Comparison of ENCODE assay signal across 28 mouse cellular contexts in genomic region chr16:88142574-88142973, GRCm38 (mm10).
DNase-seq lines count a peak whose midpoint lies in the region; ATAC-seq lines count a peak whose summit lies in the region.
"Had no signal": no experiment of that assay in that cellular context is flagged by ENCODE, and none has a peak within 500 bp of the region (broad histone marks: within the 10 kb centered on the region; RNA-seq: fewer than 3 reads in every experiment).

No protein-coding gene starts in this region.

- no peaks in the 10 kb centered on the region for H3K36me3 ChIP-seq in forebrain, embryonic 13.5 days (ENCODE audit: poor library complexity, severe bottlenecking)
- H3K36me3 ChIP-seq in forebrain, embryonic 11.5 days (ENCODE audit: control insufficient read depth, insufficient read depth, low read length): no peaks in the 10 kb centered on the region
- H3K36me3 ChIP-seq in midbrain, embryonic 13.5 days: no peaks in the 10 kb centered on the region
- no peaks in the 10 kb centered on the region for H3K36me3 ChIP-seq in midbrain, embryonic 11.5 days (ENCODE audit: control insufficient read depth, insufficient read depth, low read length)
- H3K36me3 ChIP-seq in midbrain, embryonic 14.5 days (ENCODE audit: control insufficient read depth, insufficient read depth, low read length): no peaks in the 10 kb centered on the region
- H3K36me3 ChIP-seq in heart, embryonic 12.5 days: no peaks in the 10 kb centered on the region
- H3K36me3 ChIP-seq: embryonic facial prominence, embryonic 15.5 days; limb, embryonic 10.5 days; liver, embryonic 15.5 days; lung, embryonic 15.5 days; neural tube, embryonic 13.5 days had no signal

- no peak overlapping the region for H3K27ac ChIP-seq in forebrain, embryonic 13.5 days
- no peak overlapping the region for H3K27ac ChIP-seq in forebrain, embryonic 11.5 days (ENCODE audit: low read depth, low read length)
- no peak overlapping the region for H3K27ac ChIP-seq in midbrain, embryonic 13.5 days
- H3K27ac ChIP-seq in midbrain, embryonic 11.5 days (ENCODE audit: low read depth, low read length): no peak overlapping the region
- H3K27ac ChIP-seq in midbrain, embryonic 14.5 days (replicated peaks; ENCODE audit: low read depth, low read length): no peak overlapping the region
- H3K27ac ChIP-seq in heart, embryonic 12.5 days (ENCODE audit: poor library complexity, severe bottlenecking): no peak overlapping the region
- H3K27ac ChIP-seq: embryonic facial prominence, embryonic 15.5 days; heart, adult 2 months; limb, embryonic 10.5 days; liver, embryonic 15.5 days; lung, embryonic 15.5 days; neural tube, embryonic 13.5 days had no signal

- no peaks in the 10 kb centered on the region for H3K27me3 ChIP-seq in forebrain, embryonic 13.5 days
- no peaks in the 10 kb centered on the region for H3K27me3 ChIP-seq in forebrain, embryonic 11.5 days (ENCODE audit: control insufficient read depth, insufficient read depth, low read length)
- no peaks in the 10 kb centered on the region for H3K27me3 ChIP-seq in midbrain, embryonic 13.5 days
- no peaks in the 10 kb centered on the region for H3K27me3 ChIP-seq in midbrain, embryonic 11.5 days (ENCODE audit: control insufficient read depth, insufficient read depth, low read length)
- H3K27me3 ChIP-seq in midbrain, embryonic 14.5 days (ENCODE audit: control insufficient read depth, insufficient read depth, low read length): no peaks in the 10 kb centered on the region
- H3K27me3 ChIP-seq in heart, embryonic 12.5 days (replicated peaks): no peaks in the 10 kb centered on the region
- H3K27me3 ChIP-seq: embryonic facial prominence, embryonic 15.5 days; liver, embryonic 15.5 days; lung, embryonic 15.5 days; megakaryocyte, embryonic 14.5 days; neural tube, embryonic 13.5 days; Patski had no signal

- DNase-seq in forebrain, embryonic 11.5 days (ENCODE audit: low spot score): no peak
- DNase-seq in midbrain, embryonic 11.5 days (ENCODE audit: low spot score, missing footprints): no peak
- peak; percentile 53 for DNase-seq in midbrain, embryonic 14.5 days
- no peak for DNase-seq in heart, adult 11 months
- DNase-seq: adrenal gland, postnatal 36 days; cerebellum, adult 11 months; cerebellum, adult 9-11 months; gastrocnemius, postnatal 25 days; heart, adult 2 months; heart, postnatal 36 days; kidney, adult 18-20 months; kidney, postnatal 10 days; liver; lung, postnatal 36 days; right cerebral cortex, adult 18-20 months; thymus, adult 18-20 months; thymus, postnatal 4 days had no signal

- 27% methylated on average over 2 of the region's 2 CpGs for WGBS in forebrain, embryonic 13.5 days
- WGBS in forebrain, embryonic 11.5 days: 52% methylated on average over 2 of the region's 2 CpGs
- WGBS in midbrain, embryonic 13.5 days: 46% methylated on average over 2 of the region's 2 CpGs
- WGBS in midbrain, embryonic 11.5 days: 64% methylated on average over 2 of the region's 2 CpGs
- whole genome bisulfite sequencing in midbrain, embryonic 14.5 days: 49% methylated on average over 2 of the region's 2 CpGs
- 48% methylated on average over 2 of the region's 2 CpGs for WGBS in heart, embryonic 12.5 days

- H3K4me2 ChIP-seq in forebrain, embryonic 13.5 days: no peak overlapping the region
- H3K4me2 ChIP-seq in forebrain, embryonic 11.5 days (ENCODE audit: low read depth, low read length, severe bottlenecking): no peak overlapping the region
- H3K4me2 ChIP-seq in midbrain, embryonic 13.5 days (replicated peaks): no peak overlapping the region
- H3K4me2 ChIP-seq in midbrain, embryonic 11.5 days: no peak overlapping the region
- H3K4me2 ChIP-seq in midbrain, embryonic 14.5 days (ENCODE audit: low read length): no peak overlapping the region
- no peak overlapping the region for H3K4me2 ChIP-seq in heart, embryonic 12.5 days
- H3K4me2 ChIP-seq: embryonic facial prominence, embryonic 15.5 days; liver, embryonic 15.5 days; lung, embryonic 15.5 days; neural tube, embryonic 13.5 days had no signal

- H3K4me1 ChIP-seq in forebrain, embryonic 13.5 days: peaks cover 10% of the 10 kb centered on the region
- no peaks in the 10 kb centered on the region for H3K4me1 ChIP-seq in forebrain, embryonic 11.5 days (replicated peaks; ENCODE audit: control insufficient read depth, insufficient read depth, low read length)
- peaks cover 8% of the 10 kb centered on the region; the same call in 1 of the 2 replicates for H3K4me1 ChIP-seq in midbrain, embryonic 13.5 days (replicated peaks)
- H3K4me1 ChIP-seq in midbrain, embryonic 11.5 days (ENCODE audit: control insufficient read depth, insufficient read depth, low read length): no peaks in the 10 kb centered on the region
- H3K4me1 ChIP-seq in midbrain, embryonic 14.5 days (ENCODE audit: control insufficient read depth, insufficient read depth, low read length): peaks cover 4% of the 10 kb centered on the region; the same call in 1 of the 2 replicates
- no peaks in the 10 kb centered on the region for H3K4me1 ChIP-seq in heart, embryonic 12.5 days (replicated peaks)
- H3K4me1 ChIP-seq: embryonic facial prominence, embryonic 15.5 days; limb, embryonic 10.5 days; liver, embryonic 15.5 days; lung, embryonic 15.5 days; megakaryocyte, embryonic 14.5 days had no signal

- no peaks in the 10 kb centered on the region for H3K9me3 ChIP-seq in forebrain, embryonic 13.5 days (replicated peaks)
- no peaks in the 10 kb centered on the region for H3K9me3 ChIP-seq in forebrain, embryonic 11.5 days (ENCODE audit: control insufficient read depth, low read length)
- no peaks in the 10 kb centered on the region for H3K9me3 ChIP-seq in midbrain, embryonic 13.5 days
- H3K9me3 ChIP-seq in midbrain, embryonic 11.5 days (ENCODE audit: control insufficient read depth, low read length): no peaks in the 10 kb centered on the region
- no peaks in the 10 kb centered on the region for H3K9me3 ChIP-seq in midbrain, embryonic 14.5 days (ENCODE audit: control insufficient read depth, low read length)
- H3K9me3 ChIP-seq in heart, embryonic 12.5 days (replicated peaks): no peaks in the 10 kb centered on the region
- H3K9me3 ChIP-seq: embryonic facial prominence, embryonic 15.5 days; limb, embryonic 10.5 days; liver, embryonic 15.5 days; lung, embryonic 15.5 days; neural tube, embryonic 13.5 days had no signal

- ATAC-seq in forebrain, embryonic 13.5 days: peak; percentile 75
- no peak; the same call in 1 of the 2 replicates for ATAC-seq in forebrain, embryonic 11.5 days (replicated peaks; ENCODE audit: low FRiP score)
- peak; percentile 73; the same call in 1 of the 2 replicates for ATAC-seq in midbrain, embryonic 13.5 days
- no peak for ATAC-seq in midbrain, embryonic 11.5 days (ENCODE audit: low FRiP score)
- ATAC-seq in midbrain, embryonic 14.5 days (ENCODE audit: low FRiP score, low TSS enrichment): no peak
- ATAC-seq in heart, embryonic 12.5 days (ENCODE audit: insufficient number of reproducible peaks, low FRiP score): no peak
- ATAC-seq: CD4-positive, CD25-positive, alpha-beta regulatory T cell, adult 4 months; Patski had no signal

- H3K4me3 ChIP-seq in forebrain, embryonic 13.5 days: no peak overlapping the region
- H3K4me3 ChIP-seq in forebrain, embryonic 11.5 days (ENCODE audit: low read depth, low read length): no peak overlapping the region
- H3K4me3 ChIP-seq in midbrain, embryonic 13.5 days (replicated peaks): no peak overlapping the region
- no peak overlapping the region for H3K4me3 ChIP-seq in midbrain, embryonic 11.5 days (ENCODE audit: low read depth, low read length)
- no peak overlapping the region for H3K4me3 ChIP-seq in midbrain, embryonic 14.5 days (replicated peaks; ENCODE audit: low read depth, low read length)
- H3K4me3 ChIP-seq in heart, embryonic 12.5 days: no peak overlapping the region
- H3K4me3 ChIP-seq: embryonic facial prominence, embryonic 15.5 days; heart, adult 2 months; limb, embryonic 10.5 days; liver, embryonic 15.5 days; lung, embryonic 15.5 days; neural tube, embryonic 13.5 days had no signal

- H3K9ac ChIP-seq in forebrain, embryonic 13.5 days: no peak overlapping the region
- no peak overlapping the region for H3K9ac ChIP-seq in forebrain, embryonic 11.5 days (ENCODE audit: low read length)
- H3K9ac ChIP-seq in midbrain, embryonic 13.5 days (replicated peaks): no peak overlapping the region
- H3K9ac ChIP-seq in midbrain, embryonic 11.5 days (ENCODE audit: low read length): no peak overlapping the region
- no peak overlapping the region for H3K9ac ChIP-seq in midbrain, embryonic 14.5 days (replicated peaks; ENCODE audit: low read length)
- H3K9ac ChIP-seq in heart, embryonic 12.5 days: no peak overlapping the region
- H3K9ac ChIP-seq: embryonic facial prominence, embryonic 15.5 days; liver, embryonic 15.5 days; lung, embryonic 15.5 days; neural tube, embryonic 13.5 days had no signal

Comparison
In these comparisons a context has a peak if more than half of its experiments do, and no peak if none do; other contexts are left out.
1. ATAC-seq: peak in forebrain, embryonic 13.5 days (single experiment) and midbrain, embryonic 13.5 days (single experiment); none in forebrain, embryonic 11.5 days (single experiment), midbrain, embryonic 11.5 days (single experiment), midbrain, embryonic 14.5 days (single experiment) and heart, embryonic 12.5 days (single experiment).